Mouse (Mus musculus) neural tube, embryonic 14.5 days (tissue): Measurements from ENCODE around the gene Rimkla. TPM values are rescaled to one million over a fixed set of nuclear protein-coding genes. Genes with fewer than 3 reads are reported as not detected.
A peak's percentile ranks its signal among the peaks of the same experiment; 100 is the strongest.

ENCODE experiments used
- ATAC-seq: fragments of 200-750 bp; cut with Nextera tagmentation; 2 replicates; pipeline ENCODE4 v1.8.0; 2017; ENCODE audit warnings: low read depth, mild to moderate bottlenecking, moderate TSS enrichment, moderate library complexity
- H3K27ac ChIP-seq: fragments of 300-500 bp; sonication (generic); 2 replicates; pipeline ENCODE4 v1.5.1; 2014; ENCODE audit warnings: low read depth, mild to moderate bottlenecking, control low read depth, low read length, moderate library complexity, mixed read lengths
- H3K27me3 ChIP-seq: fragments of 300-500 bp; sonication (generic); 2 replicates; pipeline ENCODE4 v1.6.1; 2014; ENCODE audit warnings: low read length; ENCODE audit not compliant: control insufficient read depth, insufficient read depth
- H3K36me3 ChIP-seq: fragments of 300-500 bp; sonication (generic); 2 replicates; pipeline ENCODE4 v1.6.1; 2014; ENCODE audit warnings: low read length, mixed read lengths; ENCODE audit not compliant: control insufficient read depth, insufficient read depth
- H3K4me1 ChIP-seq: fragments of 300-500 bp; sonication (generic); 2 replicates; pipeline ENCODE4 v1.6.1; 2014; ENCODE audit warnings: low read length; ENCODE audit not compliant: control insufficient read depth, insufficient read depth
- H3K4me2 ChIP-seq: fragments of 300-500 bp; sonication (generic); 2 replicates; pipeline ENCODE4 v1.6.1; 2014; ENCODE audit warnings: mild to moderate bottlenecking, low read depth, low read length, control low read depth
- H3K4me3 ChIP-seq: fragments of 300-500 bp; sonication (generic); 2 replicates; pipeline ENCODE4 v1.5.1; 2014; ENCODE audit warnings: low read depth, low read length, control low read depth, mixed read lengths
- H3K9ac ChIP-seq: fragments of 300-500 bp; sonication (generic); replicated peaks from 2 replicates; pipeline ENCODE4 v1.6.1; 2014; ENCODE audit warnings: low read depth, mild to moderate bottlenecking, control low read depth, low read length, mixed read lengths
- H3K9me3 ChIP-seq: fragments of 300-500 bp; sonication (generic); 2 replicates; pipeline ENCODE4 v1.6.1; 2016; ENCODE audit warnings: low read length; ENCODE audit not compliant: control insufficient read depth
- WGBS: fragments of 180-500 bp; shearing (Covaris S2); extraction: QIAGEN DNeasy Blood & Tissue Kit; methylation state at CpG from one replicate; pipeline ENCODE4 v1.1.7; 2014; 5-methylcytosine and 5-hydroxymethylcytosine counted together
- polyA plus RNA-seq: library from polyadenylated mRNA; unstranded; fragments of >200 nt; fragmentation: Nextera tagmentation; extraction: Ambion mirVana; gene quantifications from 2 replicates; pipeline ENCODE4 v1.2.1, GENCODE M21; 2014

Rimkla gene
- polyA plus RNA-seq, 1 experiment from 2014 or later = 33.4 TPM

DNA sequence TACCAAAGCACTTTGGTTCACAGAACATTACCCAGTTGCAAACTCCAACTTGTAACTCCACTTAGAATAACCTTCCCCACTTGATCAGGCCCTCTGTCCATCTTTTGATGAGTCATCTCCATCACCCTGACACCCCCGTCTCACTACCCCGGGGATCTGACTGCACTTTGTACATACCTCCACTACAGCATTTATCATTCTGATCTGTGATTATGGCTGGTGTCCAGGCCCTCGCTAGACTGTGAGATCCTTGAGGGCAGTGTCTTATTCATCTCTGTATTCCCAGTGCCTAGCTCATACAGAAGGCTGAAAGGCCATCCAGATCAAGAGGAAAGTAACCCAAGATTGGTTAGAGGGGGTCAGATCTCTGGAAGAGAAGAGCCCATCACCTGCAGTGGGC lies 71.2 kb downstream of the Rimkla start:
- Histone ChIP-seq H3K36me3 (no peaks in the 10 kb centered on the region), H3K9me3 (no peaks in the 10 kb centered on the region), H3K9ac (peak overlapping the region; percentile 77), H3K27me3 (no peaks in the 10 kb centered on the region), H3K4me2 (peak overlapping the region; percentile 84), H3K4me1 (peaks cover 6% of the 10 kb centered on the region), H3K27ac (peak overlapping the region; percentile 90; the same call in 1 of the 2 replicates), H3K4me3 (peak overlapping the region; percentile 60)
- ATAC-seq = no peak
- 53% methylated on average over 3 of the region's 3 CpGs for WGBS

DNA sequence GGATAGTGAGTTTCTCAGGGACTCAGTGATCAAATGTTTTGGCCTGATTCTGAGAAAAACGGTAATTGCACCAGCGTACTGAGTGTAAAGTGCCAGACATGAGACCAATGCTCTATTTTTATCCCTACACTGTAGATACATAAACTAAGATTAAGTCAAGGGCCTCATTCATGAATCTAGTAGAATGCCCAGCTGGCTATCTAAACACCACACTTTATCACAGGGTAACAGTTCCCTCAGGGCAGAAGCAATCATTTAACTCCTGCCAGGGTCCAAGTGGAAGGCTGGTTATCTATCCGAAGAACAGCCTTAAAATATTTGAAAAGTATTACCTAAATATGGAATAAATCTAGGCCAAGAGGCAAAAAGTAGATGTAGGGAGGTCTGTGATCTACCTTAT lies 74.5 kb downstream of the Rimkla start:
- Histone ChIP-seq H3K4me2 (no peak overlapping the region), H3K4me3 (no peak overlapping the region), H3K27me3 (no peaks in the 10 kb centered on the region), H3K9me3 (no peaks in the 10 kb centered on the region), H3K36me3 (no peaks in the 10 kb centered on the region), H3K9ac (no peak overlapping the region), H3K27ac (no peak overlapping the region), H3K4me1 (peaks cover 14% of the 10 kb centered on the region)
- no peak for ATAC-seq
- WGBS = 88% methylated on average over 3 of the region's 3 CpGs

DNA sequence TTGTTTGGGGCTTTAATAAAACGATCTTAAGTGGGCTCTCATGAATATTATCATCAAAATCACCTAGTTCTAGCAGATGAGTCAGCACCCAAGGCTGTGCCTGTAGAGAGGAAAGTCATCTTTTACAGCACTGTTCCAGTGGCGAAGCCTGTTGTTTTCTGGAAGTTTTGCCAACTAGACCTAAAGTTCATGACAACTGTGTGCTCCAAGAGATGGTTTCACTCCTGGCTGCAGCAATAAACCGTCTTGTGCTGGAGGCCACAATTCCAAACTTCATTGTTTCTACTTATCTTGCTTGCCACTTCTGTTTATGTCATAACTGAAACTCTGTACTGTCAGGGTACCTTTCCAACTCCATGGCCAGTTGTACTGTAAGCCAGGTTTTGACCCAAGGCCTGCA lies 75.2 kb downstream of the Rimkla start:
- 80% methylated on average over 3 of the region's 3 CpGs for WGBS
- Histone ChIP-seq H3K4me1 (peaks cover 15% of the 10 kb centered on the region; the same call in 1 of the 2 replicates), H3K9ac (no peak overlapping the region), H3K4me2 (no peak overlapping the region), H3K27me3 (no peaks in the 10 kb centered on the region), H3K27ac (no peak overlapping the region), H3K9me3 (no peaks in the 10 kb centered on the region), H3K4me3 (no peak overlapping the region), H3K36me3 (no peaks in the 10 kb centered on the region)
- ATAC-seq = no peak

Other genes with a start within 250 kb of the Rimkla start
- gene Cldn19, start 237.2 kb downstream of the Rimkla start, polyA plus RNA-seq = 0.75 and 0.79 TPM in 2 replicates
- 976 and 994 TPM in 2 replicates for gene Ybx1, start 198.0 kb downstream of the Rimkla start, polyA plus RNA-seq
- 48.0 and 49.7 TPM in 2 replicates for gene Ppih, start 172.1 kb downstream of the Rimkla start, polyA plus RNA-seq
- gene Ccdc30, start 77.1 kb downstream of the Rimkla start, polyA plus RNA-seq = 24.9 and 26.6 TPM in 2 replicates
- 22.4 and 27.6 TPM in 2 replicates for gene Ppcs, start 70.2 kb downstream of the Rimkla start, polyA plus RNA-seq
- gene Zmynd12, start 69.8 kb downstream of the Rimkla start, polyA plus RNA-seq = 0.32 TPM in 1 of 2 replicates, not detected in the other
- gene Foxj3, start 44.4 kb upstream of the Rimkla start, polyA plus RNA-seq = 30.7 and 37.3 TPM in 2 replicates
- 10.4 and 11.1 TPM in 2 replicates for gene Frg2f1, start 46.9 kb upstream of the Rimkla start, polyA plus RNA-seq
- gene Guca2a, start 145.1 kb upstream of the Rimkla start, polyA plus RNA-seq = not detected in 2 replicates
- not detected in 2 replicates for gene Guca2b, start 166.3 kb upstream of the Rimkla start, polyA plus RNA-seq
- 21.3 and 23.9 TPM in 2 replicates for gene Hivep3, start 241.2 kb upstream of the Rimkla start, polyA plus RNA-seq